ENCODE assay signal across 16 mouse cellular contexts in the genomic region with DNA sequence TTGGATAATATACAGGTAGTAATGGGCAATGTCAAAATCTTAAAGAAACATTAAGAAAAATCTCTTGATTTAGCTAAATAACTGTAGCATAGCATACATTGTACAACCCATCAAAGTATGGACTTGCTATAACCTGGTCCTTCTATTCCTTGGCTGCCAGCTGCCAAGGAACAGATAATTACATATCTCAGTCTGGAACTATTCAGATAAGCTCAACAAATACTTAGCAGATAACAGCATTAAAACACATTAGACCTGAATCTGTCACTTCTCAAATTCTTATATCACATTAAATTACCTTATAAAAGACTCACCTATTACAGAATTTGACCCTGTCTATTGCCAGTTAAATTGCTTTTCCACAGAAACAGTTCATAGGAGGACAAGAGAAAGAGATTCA.
"Had no signal": no experiment of that assay in that cellular context is flagged by ENCODE, and none has a peak within 500 bp of the region (broad histone marks: within the 10 kb centered on the region; RNA-seq: fewer than 3 reads in every experiment).

No protein-coding gene starts in this region.

- H3K9ac ChIP-seq: neural tube, embryonic 13.5 days; neural tube, embryonic 15.5 days; stomach, embryonic 15.5 days had no signal

- H3K27ac ChIP-seq: neural tube, embryonic 13.5 days; neural tube, embryonic 15.5 days; stomach, embryonic 15.5 days; stomach, postnatal 0 days had no signal

- H3K4me3 ChIP-seq: neural tube, embryonic 13.5 days; neural tube, embryonic 15.5 days; stomach, embryonic 15.5 days had no signal

- H3K36me3 ChIP-seq: neural tube, embryonic 13.5 days; neural tube, embryonic 15.5 days; stomach, embryonic 15.5 days had no signal

- DNase-seq: retina, postnatal 1 day; right cerebral cortex, adult 18-20 months; right cerebral cortex, postnatal 14 days; right cerebral cortex, postnatal 25 days; right cerebral cortex, postnatal 4 days; spleen, adult 18-20 months; thymus, adult 18-20 months; thymus, adult 2 months; thymus, postnatal 14 days; thymus, postnatal 25 days; thymus, postnatal 36 days; thymus, postnatal 4 days had no signal

- H3K27me3 ChIP-seq: neural tube, embryonic 13.5 days; neural tube, embryonic 15.5 days; stomach, embryonic 15.5 days had no signal

- H3K4me1 ChIP-seq: neural tube, embryonic 13.5 days; neural tube, embryonic 15.5 days; stomach, embryonic 15.5 days had no signal

- H3K9me3 ChIP-seq: neural tube, embryonic 15.5 days; stomach, embryonic 15.5 days had no signal
